26 mouse cellular contexts compared by ENCODE assay signal in the genomic region with DNA sequence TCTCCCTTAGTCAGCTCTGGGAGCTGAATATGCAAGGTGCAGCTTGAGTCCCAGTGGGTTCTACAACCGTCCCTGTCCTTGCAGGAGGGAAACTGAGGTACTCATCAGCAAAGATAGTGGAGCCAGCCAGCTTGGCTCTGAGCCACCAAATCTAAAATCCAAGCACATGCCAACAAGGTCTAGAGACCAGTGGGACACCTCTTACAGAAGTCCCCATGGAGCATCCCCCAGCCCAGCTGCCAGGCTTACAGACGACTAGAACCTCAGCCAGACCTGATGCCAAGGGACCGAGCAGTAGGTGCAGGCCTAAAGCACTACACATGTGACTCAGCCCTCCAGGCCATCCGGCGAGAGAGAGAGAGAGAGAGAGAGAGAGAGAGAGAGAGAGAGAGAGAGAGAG.
"Had no signal": no experiment of that assay in that cellular context is flagged by ENCODE, and none has a peak within 500 bp of the region (broad histone marks: within the 10 kb centered on the region; RNA-seq: fewer than 3 reads in every experiment).

No protein-coding gene starts in this region.

- H3K27me3 ChIP-seq: hindbrain, embryonic 12.5 days; intestine, embryonic 15.5 days; limb, embryonic 12.5 days; liver, embryonic 13.5 days; liver, embryonic 15.5 days had no signal

- H3K27ac ChIP-seq: gastrocnemius, adult 2 months; heart, embryonic 10.5 days; hindbrain, embryonic 12.5 days; intestine, embryonic 15.5 days; layer of hippocampus, adult 2 months; left cerebral cortex, adult 2 months; limb, embryonic 10.5 days; limb, embryonic 12.5 days; liver, embryonic 13.5 days; liver, embryonic 15.5 days had no signal

- H3K4me3 ChIP-seq: gastrocnemius, adult 2 months; heart, embryonic 10.5 days; heart, embryonic 12.5 days; hindbrain, embryonic 10.5 days; hindbrain, embryonic 12.5 days; intestine, embryonic 15.5 days; layer of hippocampus, adult 2 months; left cerebral cortex, adult 2 months; limb, embryonic 10.5 days; limb, embryonic 12.5 days; liver, embryonic 13.5 days; liver, embryonic 15.5 days had no signal

- ATAC-seq: hindbrain, embryonic 16.5 days; inflammation-experienced regulatory T-cells, adult 6 months; intestine, embryonic 15.5 days; intestine, postnatal 0 days had no signal

- DNase-seq: gastrocnemius, adult 2 months; gastrocnemius, postnatal 10 days; heart, adult 18-20 months; heart, postnatal 10 days; heart, postnatal 4 days; kidney, adult 18-20 months; kidney, adult 8-10 months; kidney, postnatal 10 days; kidney, postnatal 25 days; liver; liver, embryonic 13.5 days had no signal

- H3K4me2 ChIP-seq: heart, embryonic 12.5 days; hindbrain, embryonic 12.5 days; hindbrain, embryonic 14.5 days; intestine, embryonic 15.5 days; limb, embryonic 12.5 days; liver, embryonic 11.5 days; liver, embryonic 13.5 days; liver, embryonic 15.5 days had no signal

- H3K9ac ChIP-seq: heart, embryonic 12.5 days; hindbrain, embryonic 12.5 days; hindbrain, embryonic 14.5 days; intestine, embryonic 15.5 days; limb, embryonic 12.5 days; liver, embryonic 13.5 days; liver, embryonic 15.5 days had no signal

- H3K9me3 ChIP-seq: heart, embryonic 10.5 days; heart, embryonic 12.5 days; hindbrain, embryonic 10.5 days; hindbrain, embryonic 12.5 days; intestine, embryonic 15.5 days; limb, embryonic 10.5 days; limb, embryonic 12.5 days; liver, embryonic 13.5 days; liver, embryonic 15.5 days had no signal

- H3K36me3 ChIP-seq: intestine, embryonic 15.5 days; liver, embryonic 13.5 days; liver, embryonic 15.5 days had no signal
